Mouse (Mus musculus) C2C12 (cell line): ENCODE results near the gene Thsd1.

Experiments
- CTCF ChIP-seq: IDR thresholded peaks from one replicate; pipeline ENCODE4 v1.5.1; 2011; ENCODE audit not compliant: control insufficient read depth, insufficient read depth, insufficient read length
- MAX ChIP-seq: IDR thresholded peaks from one replicate; pipeline ENCODE4 v1.6.1; 2011; ENCODE audit warnings: mild to moderate bottlenecking, control low read depth
- USF1 ChIP-seq: IDR thresholded peaks from one replicate; pipeline ENCODE4 v1.6.1; 2011; ENCODE audit warnings: low read depth, mild to moderate bottlenecking, control low read depth, moderate library complexity

DNA sequence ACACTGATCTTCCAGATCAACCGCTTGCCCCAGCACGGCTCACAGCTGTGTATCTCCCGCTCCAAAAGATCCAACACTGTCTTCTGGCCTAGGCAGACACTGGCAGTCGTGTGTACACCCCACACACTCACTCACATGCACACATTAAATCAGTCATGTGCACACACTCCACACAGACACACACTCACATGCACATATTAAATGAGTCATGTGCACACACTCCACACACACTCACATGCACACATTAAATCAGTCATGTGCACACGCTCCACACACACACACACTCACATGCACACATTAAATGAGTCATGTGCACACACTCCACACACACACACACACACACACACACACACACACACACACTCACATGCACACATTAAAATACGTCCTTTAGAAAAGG lies 29.2 kb upstream of the Thsd1 start:
- TF ChIP-seq USF1 (no peak), CTCF (no peak), MAX (no peak)
